Mouse (Mus musculus): ENCODE data around the gene Kcnj12. TPM values are rescaled to one million over a fixed set of nuclear protein-coding genes. Genes with fewer than 3 reads are reported as not detected.

The Kcnj12 gene
- polyA plus RNA-seq, 1 experiment = 12.5 TPM

DNA sequence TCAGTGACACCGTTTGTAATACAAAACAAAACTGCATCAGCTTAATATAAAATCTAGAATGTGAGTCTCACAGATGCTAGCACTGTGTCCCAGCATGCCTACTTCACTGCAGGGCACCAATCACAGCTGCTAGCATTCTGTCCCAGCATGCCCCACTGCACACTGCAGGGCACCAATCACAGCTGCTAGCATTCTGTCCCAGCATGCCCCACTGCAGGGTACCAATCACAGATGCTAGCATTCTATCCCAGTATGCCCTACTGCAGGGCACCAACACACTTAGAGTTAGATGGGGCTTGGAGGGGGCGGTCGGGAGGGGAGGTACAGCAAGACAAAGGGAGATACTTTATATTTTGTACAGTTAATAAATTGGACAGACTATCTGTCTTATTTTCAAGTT, 68.8 kb downstream of the Kcnj12 start:
- Histone ChIP-seq H3ac (ENCODE audit: control insufficient read depth, insufficient read length) (no peak overlapping the region), H3K4me2 (ENCODE audit: low read depth) (peak overlapping the region; percentile 56), H3K27me3 (ENCODE audit: control insufficient read depth, insufficient read depth, insufficient read length) (no peaks in the 10 kb centered on the region), H3K36me3 (ENCODE audit: control insufficient read depth, insufficient read depth) (no peaks in the 10 kb centered on the region), H3K4me3 (no peak overlapping the region), H3K79me2 (ENCODE audit: control insufficient read depth, insufficient read depth) (no peaks in the 10 kb centered on the region)
- TF ChIP-seq MYOD1 (IDR thresholded peaks at IDR 0.05; ENCODE audit: control insufficient read depth in 1 of 3, insufficient read length in 2 of 3, low read depth in 2 of 3) (peak in 1 of 3 experiments; percentile 37), MYOG (IDR thresholded peaks at IDR 0.05; ENCODE audit: control insufficient read depth in 1 of 3, insufficient read depth in 1 of 3, insufficient read length in 2 of 3, low read depth in 2 of 3) (peak in 1 of 3 experiments; percentile 15), POLR2A (IDR thresholded peaks at IDR 0.05; ENCODE audit: insufficient read length, low read depth) (no peak), MAX (IDR thresholded peaks at IDR 0.05; ENCODE audit: low read depth) (no peak)

DNA sequence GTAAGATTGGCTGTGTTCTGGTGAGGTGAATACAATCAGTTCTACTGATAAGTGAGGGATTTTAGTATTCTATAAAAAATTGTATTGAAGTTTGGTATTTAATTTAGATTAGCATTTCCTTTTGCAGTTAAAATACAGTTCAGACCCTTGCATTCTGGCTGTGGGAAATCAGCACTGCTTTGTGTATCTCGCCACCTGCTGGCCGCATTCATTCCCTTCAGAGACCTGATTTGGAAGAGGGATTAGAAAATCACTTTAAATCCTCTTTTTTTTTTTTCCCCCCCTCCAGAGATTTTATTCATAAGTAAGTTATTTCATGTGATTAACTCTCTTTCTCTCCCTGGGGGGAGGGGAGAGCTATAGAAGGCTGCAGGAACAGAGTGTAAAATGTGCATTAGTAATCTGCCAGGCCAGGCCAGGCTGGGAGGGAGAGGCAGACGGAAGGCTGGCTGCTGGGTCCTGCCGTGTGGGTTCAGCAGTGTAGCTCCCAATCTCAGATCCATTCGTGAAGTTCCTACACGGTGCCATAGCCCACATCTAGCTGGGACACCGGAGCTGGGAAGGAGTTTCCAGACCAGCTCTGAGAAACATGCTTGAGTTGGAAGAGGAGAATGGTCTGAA, 69.4 kb downstream of the Kcnj12 start:
- H3ac ChIP-seq (ENCODE audit: control insufficient read depth, insufficient read length) = no peak overlapping the region
- no peaks in the 10 kb centered on the region for H3K27me3 ChIP-seq (ENCODE audit: control insufficient read depth, insufficient read depth, insufficient read length)
- H3K4me3 ChIP-seq = no peak overlapping the region
- no peaks in the 10 kb centered on the region for H3K79me2 ChIP-seq (ENCODE audit: control insufficient read depth, insufficient read depth)
- H3K36me3 ChIP-seq (ENCODE audit: control insufficient read depth, insufficient read depth) = no peaks in the 10 kb centered on the region
- H3K4me2 ChIP-seq (ENCODE audit: low read depth) = peak overlapping the region; percentile 25
- TF ChIP-seq SRF (IDR thresholded peaks at IDR 0.05; ENCODE audit: control insufficient read depth, insufficient read length, low read depth) = no peak
- no peak for TF ChIP-seq CEBPB (IDR thresholded peaks at IDR 0.05; ENCODE audit: insufficient read depth, poor library complexity, severe bottlenecking)
- TF ChIP-seq E2F4 (IDR thresholded peaks at IDR 0.05; ENCODE audit: insufficient read depth) = no peak
- TF ChIP-seq TCF3 (IDR thresholded peaks at IDR 0.05; ENCODE audit: insufficient read length, low read depth) = no peak
- no peak for TF ChIP-seq MYOD1 (IDR thresholded peaks at IDR 0.05; ENCODE audit: control insufficient read depth in 1 of 3, insufficient read length in 2 of 3, low read depth in 2 of 3)

- TF ChIP-seq TCF12 (IDR thresholded peaks at IDR 0.05; ENCODE audit: insufficient read depth, poor library complexity, severe bottlenecking) (no peak), TCF3 (IDR thresholded peaks at IDR 0.05; ENCODE audit: insufficient read length, low read depth) (no peak), MAX (IDR thresholded peaks at IDR 0.05; ENCODE audit: low read depth) (no peak), MYOG (IDR thresholded peaks at IDR 0.05; ENCODE audit: control insufficient read depth in 1 of 3, insufficient read depth in 1 of 3, insufficient read length in 2 of 3, low read depth in 2 of 3) (no peak), CEBPB (IDR thresholded peaks at IDR 0.05; ENCODE audit: insufficient read depth, poor library complexity, severe bottlenecking) (no peak), E2F4 (IDR thresholded peaks at IDR 0.05; ENCODE audit: insufficient read depth) (no peak)
Observed at GRCm38 (mm10) chr11:61098046-61098445, 75.7 kb downstream of the Kcnj12 start.

GRCm38 (mm10) chr11:61102397-61103339, 80.3 kb downstream of the Kcnj12 start:
- Histone ChIP-seq H3ac (ENCODE audit: control insufficient read depth, insufficient read length) (no peak overlapping the region), H3K36me3 (ENCODE audit: control insufficient read depth, insufficient read depth) (no peaks in the 10 kb centered on the region), H3K4me3 (no peak overlapping the region), H3K27me3 (ENCODE audit: control insufficient read depth, insufficient read depth, insufficient read length) (peaks cover 4% of the 10 kb centered on the region), H3K79me2 (ENCODE audit: control insufficient read depth, insufficient read depth) (no peaks in the 10 kb centered on the region), H3K4me2 (ENCODE audit: low read depth) (no peak overlapping the region)
- TF ChIP-seq CEBPB (IDR thresholded peaks at IDR 0.05; ENCODE audit: insufficient read depth, poor library complexity, severe bottlenecking) = no peak
- no peak for TF ChIP-seq USF1 (IDR thresholded peaks at IDR 0.05; ENCODE audit: low read depth)
- no peak for TF ChIP-seq SRF (IDR thresholded peaks at IDR 0.05; ENCODE audit: control insufficient read depth, insufficient read length, low read depth)
- TF ChIP-seq E2F4 (IDR thresholded peaks at IDR 0.05; ENCODE audit: insufficient read depth) = no peak
- TF ChIP-seq MYOD1 (IDR thresholded peaks at IDR 0.05; ENCODE audit: control insufficient read depth in 1 of 3, insufficient read length in 2 of 3, low read depth in 2 of 3) = no peak
- no peak for TF ChIP-seq TCF12 (IDR thresholded peaks at IDR 0.05; ENCODE audit: insufficient read depth, poor library complexity, severe bottlenecking)
- no peak for TF ChIP-seq REST (IDR thresholded peaks at IDR 0.05; ENCODE audit: insufficient read depth, insufficient read length)
- no peak for TF ChIP-seq POLR2AphosphoS2 (IDR thresholded peaks at IDR 0.05; ENCODE audit: insufficient read length, low read depth)
- no peak for TF ChIP-seq TCF3 (IDR thresholded peaks at IDR 0.05; ENCODE audit: insufficient read length, low read depth)
- no peak for TF ChIP-seq MAX (IDR thresholded peaks at IDR 0.05; ENCODE audit: low read depth)
- TF ChIP-seq POLR2A (IDR thresholded peaks at IDR 0.05; ENCODE audit: insufficient read length, low read depth) = no peak
- TF ChIP-seq MYOG (IDR thresholded peaks at IDR 0.05; ENCODE audit: control insufficient read depth in 1 of 3, insufficient read depth in 1 of 3, insufficient read length in 2 of 3, low read depth in 2 of 3) = no peak

More at GRCm38 (mm10) chr11:61098046-61098445, 75.7 kb downstream of the Kcnj12 start:
- H3K36me3 ChIP-seq (ENCODE audit: control insufficient read depth, insufficient read depth) = no peaks in the 10 kb centered on the region
- H3K4me2 ChIP-seq (ENCODE audit: low read depth) = no peak overlapping the region
- no peaks in the 10 kb centered on the region for H3K79me2 ChIP-seq (ENCODE audit: control insufficient read depth, insufficient read depth)
- H3K27me3 ChIP-seq (ENCODE audit: control insufficient read depth, insufficient read depth, insufficient read length) = no peaks in the 10 kb centered on the region
- H3K4me3 ChIP-seq = no peak overlapping the region
- no peak overlapping the region for H3ac ChIP-seq (ENCODE audit: control insufficient read depth, insufficient read length)
